Mouse (Mus musculus) G1E (cell line): ENCODE measurements around the gene Nemp1.

Experiments used
- CTCF ChIP-seq: IDR thresholded peaks from 2 replicates; pipeline ENCODE4 v1.5.1; 2012; ENCODE audit warnings: low read depth, low read length, inconsistent platforms, mixed read lengths
- GATA1 ChIP-seq: IDR thresholded peaks from 2 replicates; pipeline ENCODE4 v1.6.1; 2012; ENCODE audit warnings: borderline replicate concordance, low read length, inconsistent platforms, mixed read lengths
- POLR2AphosphoS5 ChIP-seq: IDR thresholded peaks from 2 replicates; pipeline ENCODE4 v1.6.1; 2012; ENCODE audit warnings: low read depth, low read length, inconsistent platforms; ENCODE audit not compliant: insufficient replicate concordance
- TAL1 ChIP-seq: conservative IDR thresholded peaks from 2 replicates; pipeline ENCODE4 v1.6.1; 2012; ENCODE audit warnings: low read depth, low read length, inconsistent platforms, mixed read lengths

DNA sequence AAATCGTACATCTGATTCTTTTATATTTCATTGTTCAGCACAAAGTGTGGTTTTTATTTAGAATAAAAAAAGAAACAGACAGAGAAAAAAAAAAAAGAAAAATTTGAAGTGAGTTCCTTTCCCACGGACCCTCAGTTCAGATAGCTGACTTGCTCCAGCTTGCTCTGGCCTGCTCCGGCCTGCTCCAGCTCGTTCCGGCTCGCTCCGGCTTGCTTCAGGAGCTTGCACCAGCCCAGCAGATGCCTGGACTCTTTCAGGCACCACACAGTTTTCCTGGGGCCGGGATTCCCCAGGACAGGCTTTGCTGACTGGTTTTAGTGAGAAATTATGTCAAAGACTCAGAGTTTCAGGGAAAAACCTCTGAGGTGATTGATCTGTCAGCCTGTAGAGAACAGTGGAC, 80.6 kb downstream of the Nemp1 start:
- TF ChIP-seq CTCF, result no peak
- TF ChIP-seq TAL1, result no peak
- TF ChIP-seq GATA1, result no peak
- no peak for TF ChIP-seq POLR2AphosphoS5
